Mouse (Mus musculus): ENCODE data around the gene Slc26a9. TPM values are rescaled to one million over a fixed set of nuclear protein-coding genes. Genes with fewer than 3 reads are reported as not detected.
A peak's percentile ranks its signal among the peaks of the same experiment; 100 is the strongest.

Slc26a9 gene
- polyA plus RNA-seq, 1 experiment from 2014 or later, result not detected

DNA sequence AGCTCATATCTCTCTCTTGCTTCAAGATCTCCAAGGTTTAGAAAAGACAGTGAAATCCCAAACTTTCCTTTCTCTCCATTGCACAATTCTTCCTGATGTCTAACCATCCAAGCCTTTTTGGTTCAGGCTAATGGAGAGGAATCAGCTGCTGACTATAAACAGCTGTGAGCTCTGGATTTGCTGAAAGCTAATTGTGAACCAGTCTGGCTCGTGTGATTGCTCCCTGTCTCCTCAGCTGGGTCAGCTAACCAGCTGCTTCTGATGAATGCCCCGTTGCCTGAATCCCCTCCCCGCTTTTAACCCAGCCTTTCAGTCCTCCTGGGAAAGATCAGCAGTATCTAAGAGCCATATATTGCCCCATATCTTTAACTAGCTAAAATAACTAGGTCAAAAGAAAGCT lies 50.8 kb downstream of the Slc26a9 start:
- H3K4me2 ChIP-seq, result no peak overlapping the region
- H3K36me3 ChIP-seq (replicated peaks), result no peaks in the 10 kb centered on the region
- no peak for ATAC-seq (ENCODE audit: insufficient read depth)
- no peaks in the 10 kb centered on the region for H3K9me3 ChIP-seq (replicated peaks)
- no peaks in the 10 kb centered on the region for H3K4me1 ChIP-seq (replicated peaks)
- H3K27me3 ChIP-seq, result peaks cover 30% of the 10 kb centered on the region
- no peak overlapping the region for H3K27ac ChIP-seq (replicated peaks)
- no peak overlapping the region for H3K4me3 ChIP-seq (replicated peaks)
- 47% methylated on average over 3 of the region's 3 CpGs for WGBS (ENCODE audit: insufficient replicate concordance)
- H3K9ac ChIP-seq, result no peak overlapping the region

DNA sequence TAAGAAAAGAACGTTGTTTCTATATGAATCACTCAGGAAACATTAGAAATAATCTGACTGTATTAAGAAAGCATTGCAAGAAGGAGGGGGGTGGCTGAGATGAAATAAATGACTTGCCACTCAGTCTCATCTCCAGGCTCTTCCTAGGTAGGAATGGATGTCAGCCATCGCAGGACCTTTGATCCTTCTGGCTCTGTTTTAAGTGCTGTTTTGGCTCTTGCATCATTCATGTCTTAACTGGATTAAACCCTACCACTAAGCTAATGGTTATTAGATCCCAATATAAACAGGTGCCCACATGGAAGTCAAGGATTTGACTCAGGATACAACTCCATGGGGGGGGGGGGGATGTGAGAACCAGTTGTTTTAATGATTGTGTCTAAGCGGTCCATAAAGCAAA lies 51.3 kb downstream of the Slc26a9 start:
- no peak for ATAC-seq (ENCODE audit: insufficient read depth)
- Histone ChIP-seq H3K9me3 (replicated peaks) (no peaks in the 10 kb centered on the region), H3K4me3 (replicated peaks) (no peak overlapping the region), H3K27me3 (peaks cover 30% of the 10 kb centered on the region), H3K27ac (replicated peaks) (no peak overlapping the region), H3K36me3 (replicated peaks) (no peaks in the 10 kb centered on the region), H3K9ac (no peak overlapping the region), H3K4me2 (no peak overlapping the region), H3K4me1 (replicated peaks) (no peaks in the 10 kb centered on the region)
- 65% methylated on average over 3 of the region's 3 CpGs for WGBS (ENCODE audit: insufficient replicate concordance)

DNA sequence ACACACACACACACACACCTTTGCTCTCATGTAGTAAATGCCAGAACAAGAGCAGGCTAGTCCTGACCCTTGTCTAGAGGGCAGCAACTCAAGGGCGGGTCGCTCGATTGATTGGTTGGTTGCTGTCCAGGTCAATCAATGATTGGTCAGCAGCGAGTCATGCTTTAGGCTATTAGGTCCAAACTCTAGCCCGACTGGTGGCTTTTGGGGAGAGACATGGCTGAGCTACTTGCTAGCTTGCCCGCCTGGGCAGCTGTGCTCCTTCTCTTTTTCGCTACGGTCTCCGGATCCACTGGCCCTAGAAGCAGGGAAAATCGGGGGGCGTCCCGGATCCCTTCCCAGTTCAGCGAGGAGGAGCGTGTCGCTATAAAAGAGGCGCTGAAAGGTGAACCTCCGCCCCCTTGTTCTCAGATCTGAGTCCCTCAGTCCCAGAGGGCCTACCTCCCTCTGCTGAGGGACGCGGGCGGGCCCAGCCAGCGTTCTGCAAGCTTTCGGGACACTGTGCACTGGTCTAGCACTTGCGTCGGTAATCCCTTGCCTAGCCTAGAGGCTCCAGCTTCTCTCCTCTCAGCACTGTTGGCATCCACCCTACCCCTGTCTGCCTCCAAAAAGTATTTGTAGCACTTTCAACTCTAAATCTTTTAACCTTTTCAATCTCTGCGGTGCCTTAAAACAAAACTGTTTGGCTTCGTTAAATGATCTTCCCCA lies 53.5 kb downstream of the Slc26a9 start, which contains the start of gene Pm20d1:
Gene Pm20d1 (plus strand): TSS at position 180 of the 708 bp plus-strand sequence.
- Histone ChIP-seq H3K9ac (no peak within 1 kb of the TSS), H3K4me3 (replicated peaks) (peak within 1 kb of the TSS; percentile 34), H3K4me2 (peak within 1 kb of the TSS; percentile 35), H3K27me3 (peaks cover 30% of the 10 kb centered on the region), H3K36me3 (replicated peaks) (no peaks in the 10 kb centered on the region), H3K9me3 (replicated peaks) (no peaks in the 10 kb centered on the region), H3K27ac (replicated peaks) (no peak within 1 kb of the TSS), H3K4me1 (replicated peaks) (no peaks in the 10 kb centered on the region)
- ATAC-seq (ENCODE audit: insufficient read depth), result peak; percentile 86
- 11% methylated on average over 26 of the region's 26 CpGs for WGBS (ENCODE audit: insufficient replicate concordance)

DNA sequence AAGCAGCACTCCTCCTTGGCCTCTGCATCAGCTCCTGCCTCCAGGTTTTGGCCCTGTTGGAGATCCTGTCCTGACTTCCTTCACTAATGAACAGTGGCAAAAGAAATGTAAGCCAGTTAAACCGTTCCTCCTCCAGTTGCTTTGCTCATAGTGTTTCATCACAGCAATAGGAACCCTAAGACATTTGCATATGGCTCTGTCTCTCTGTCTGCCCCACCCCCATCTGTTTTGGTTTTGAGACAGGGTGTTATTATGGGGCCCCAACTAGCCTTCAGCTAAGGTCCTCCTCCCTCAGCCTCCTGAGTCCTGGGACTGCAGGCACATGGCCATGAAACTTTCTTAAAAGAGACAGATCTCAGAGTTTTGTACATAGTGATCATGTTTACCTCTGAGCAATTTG lies 56.2 kb downstream of the Slc26a9 start:
- no peak for ATAC-seq (ENCODE audit: insufficient read depth)
- H3K27me3 ChIP-seq, result peaks cover 30% of the 10 kb centered on the region
- no peak overlapping the region for H3K4me3 ChIP-seq (replicated peaks)
- no peaks in the 10 kb centered on the region for H3K4me1 ChIP-seq (replicated peaks)
- WGBS (ENCODE audit: insufficient replicate concordance), result 47% methylated on average over 1 of the region's 1 CpGs
- H3K9me3 ChIP-seq (replicated peaks), result no peaks in the 10 kb centered on the region
- H3K4me2 ChIP-seq, result no peak overlapping the region
- H3K9ac ChIP-seq, result no peak overlapping the region
- no peak overlapping the region for H3K27ac ChIP-seq (replicated peaks)
- H3K36me3 ChIP-seq (replicated peaks), result no peaks in the 10 kb centered on the region

DNA sequence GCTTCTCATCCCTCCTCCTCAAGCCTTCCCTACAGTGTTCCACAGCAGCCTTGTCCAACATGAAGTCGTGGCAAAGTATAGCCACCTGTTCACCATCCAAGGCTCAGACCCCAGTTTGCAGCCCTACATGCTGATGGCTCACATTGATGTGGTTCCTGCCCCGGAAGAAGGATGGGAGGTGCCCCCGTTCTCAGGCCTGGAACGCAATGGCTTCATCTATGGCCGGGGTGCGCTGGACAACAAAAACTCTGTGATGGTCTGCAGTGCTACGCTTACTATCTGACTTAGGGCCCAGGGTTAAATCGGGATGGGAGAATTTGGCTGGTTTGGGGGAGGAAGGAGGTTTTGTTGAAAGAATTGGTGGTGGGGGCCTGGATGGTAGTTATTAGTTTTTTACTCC lies 57.2 kb downstream of the Slc26a9 start:
- no peak for ATAC-seq (ENCODE audit: insufficient read depth)
- 74% methylated on average over 8 of the region's 8 CpGs for WGBS (ENCODE audit: insufficient replicate concordance)
- Histone ChIP-seq H3K36me3 (replicated peaks) (no peaks in the 10 kb centered on the region), H3K9ac (no peak overlapping the region), H3K4me1 (replicated peaks) (no peaks in the 10 kb centered on the region), H3K4me2 (no peak overlapping the region), H3K27me3 (peaks cover 29% of the 10 kb centered on the region), H3K4me3 (replicated peaks) (no peak overlapping the region), H3K9me3 (replicated peaks) (no peaks in the 10 kb centered on the region), H3K27ac (replicated peaks) (no peak overlapping the region)

DNA sequence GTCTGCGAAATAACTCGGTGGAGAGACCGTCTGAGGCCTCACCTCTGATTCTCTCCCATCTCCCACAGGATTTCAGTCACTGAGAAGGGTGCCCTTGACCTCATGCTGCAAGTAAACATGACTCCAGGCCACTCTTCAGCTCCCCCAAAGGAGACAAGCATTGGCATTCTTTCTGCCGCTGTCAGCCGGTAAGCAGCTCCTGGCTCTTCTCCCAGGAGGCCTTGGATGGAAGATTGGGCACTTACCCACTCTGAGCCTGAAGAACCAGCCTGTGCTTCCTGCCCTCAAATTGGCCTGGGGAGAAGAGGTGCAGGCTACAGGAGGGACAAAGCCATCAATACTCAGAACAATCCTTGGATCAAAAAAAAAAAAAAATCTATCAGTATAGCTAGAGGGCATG lies 58.8 kb downstream of the Slc26a9 start:
- ATAC-seq (ENCODE audit: insufficient read depth), result no peak
- 60% methylated on average over 5 of the region's 5 CpGs for WGBS (ENCODE audit: insufficient replicate concordance)

DNA sequence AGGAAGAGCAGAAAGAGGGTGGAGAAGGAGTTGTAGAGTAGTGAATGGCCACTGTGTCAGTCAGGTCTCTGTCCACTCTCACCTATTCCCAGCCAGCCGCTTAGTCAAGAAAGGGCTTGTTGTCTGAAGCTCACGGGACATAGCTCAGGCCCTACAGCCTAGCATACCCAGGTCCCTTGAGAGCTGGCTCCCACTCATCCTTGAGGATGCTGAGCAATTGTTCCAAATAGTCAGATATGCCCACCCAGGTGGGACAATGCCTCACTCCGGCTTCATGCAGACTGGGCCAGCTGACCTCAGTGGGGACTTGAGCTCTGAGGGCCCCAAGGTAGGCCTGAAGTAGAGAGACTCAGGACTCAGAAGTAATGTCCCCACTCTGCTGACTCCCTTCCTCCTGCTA lies 60.3 kb downstream of the Slc26a9 start:
- 65% methylated on average over 3 of the region's 3 CpGs for WGBS (ENCODE audit: insufficient replicate concordance)
- no peak overlapping the region for H3K4me3 ChIP-seq (replicated peaks)

More for the DNA sequence above, 58.8 kb downstream of the Slc26a9 start:
- Histone ChIP-seq H3K27ac (replicated peaks) (no peak overlapping the region), H3K27me3 (peaks cover 13% of the 10 kb centered on the region), H3K4me3 (replicated peaks) (no peak overlapping the region), H3K4me1 (replicated peaks) (no peaks in the 10 kb centered on the region), H3K36me3 (replicated peaks) (no peaks in the 10 kb centered on the region), H3K9me3 (replicated peaks) (no peaks in the 10 kb centered on the region), H3K4me2 (no peak overlapping the region), H3K9ac (no peak overlapping the region)

DNA sequence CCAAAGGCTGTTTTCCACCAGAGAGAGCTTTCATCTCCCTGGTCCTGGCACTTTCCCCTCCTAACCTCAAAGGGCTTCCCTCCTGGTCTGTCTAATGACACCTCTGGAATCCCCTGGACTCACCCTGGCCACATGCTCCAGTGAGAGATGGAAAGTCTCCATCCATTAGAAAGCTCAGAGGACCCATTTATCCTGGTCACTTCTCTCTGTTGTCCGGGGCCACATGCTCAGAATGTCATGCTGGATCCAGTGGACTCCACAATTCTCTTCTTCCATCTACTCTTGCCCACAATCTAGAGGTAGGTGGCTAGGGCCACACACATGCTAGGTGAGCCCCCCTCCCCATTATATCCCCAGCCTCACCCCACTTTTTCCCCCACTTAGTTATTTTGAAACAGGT lies 65.2 kb downstream of the Slc26a9 start:
- H3K4me1 ChIP-seq (replicated peaks), result no peaks in the 10 kb centered on the region
- no peak overlapping the region for H3K9ac ChIP-seq
- 66% methylated on average over 1 of the region's 1 CpGs for WGBS (ENCODE audit: insufficient replicate concordance)
- no peaks in the 10 kb centered on the region for H3K36me3 ChIP-seq (replicated peaks)
- no peak overlapping the region for H3K4me3 ChIP-seq (replicated peaks)
- H3K9me3 ChIP-seq (replicated peaks), result no peaks in the 10 kb centered on the region
- H3K4me2 ChIP-seq, result no peak overlapping the region
- ATAC-seq (ENCODE audit: insufficient read depth), result no peak
- no peak overlapping the region for H3K27ac ChIP-seq (replicated peaks)
- no peaks in the 10 kb centered on the region for H3K27me3 ChIP-seq

More for the DNA sequence above, 60.3 kb downstream of the Slc26a9 start:
- H3K27ac ChIP-seq (replicated peaks), result no peak overlapping the region
- no peak overlapping the region for H3K9ac ChIP-seq
- H3K9me3 ChIP-seq (replicated peaks), result no peaks in the 10 kb centered on the region
- H3K4me1 ChIP-seq (replicated peaks), result no peaks in the 10 kb centered on the region
- no peak for ATAC-seq (ENCODE audit: insufficient read depth)
- H3K36me3 ChIP-seq (replicated peaks), result no peaks in the 10 kb centered on the region
- H3K27me3 ChIP-seq, result no peaks in the 10 kb centered on the region
- no peak overlapping the region for H3K4me2 ChIP-seq

DNA sequence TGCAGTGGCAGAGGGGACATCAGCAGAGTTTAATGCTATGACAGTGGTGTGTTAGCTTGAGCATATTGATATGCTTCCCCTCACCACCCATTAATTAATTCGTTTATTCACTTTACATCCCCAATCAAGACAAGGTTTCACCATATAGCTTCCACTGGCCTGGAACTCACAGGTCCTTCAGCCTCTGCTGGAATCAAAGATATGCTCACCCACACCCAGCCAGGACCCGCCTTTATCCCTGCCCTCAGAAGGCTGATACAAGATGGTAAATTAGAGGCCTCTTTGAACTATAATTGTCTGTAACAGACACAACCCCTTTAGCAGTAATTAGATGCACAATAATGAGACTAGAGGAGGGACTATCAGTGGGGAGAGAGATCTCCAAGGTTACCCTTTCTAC lies 65.8 kb downstream of the Slc26a9 start:
- ATAC-seq (ENCODE audit: insufficient read depth), result no peak
- Histone ChIP-seq H3K27ac (replicated peaks) (no peak overlapping the region), H3K9me3 (replicated peaks) (no peaks in the 10 kb centered on the region), H3K9ac (no peak overlapping the region), H3K4me1 (replicated peaks) (no peaks in the 10 kb centered on the region), H3K36me3 (replicated peaks) (no peaks in the 10 kb centered on the region), H3K4me2 (no peak overlapping the region), H3K27me3 (no peaks in the 10 kb centered on the region), H3K4me3 (replicated peaks) (no peak overlapping the region)
- 36% methylated on average over 2 of the region's 2 CpGs for WGBS (ENCODE audit: insufficient replicate concordance)

DNA sequence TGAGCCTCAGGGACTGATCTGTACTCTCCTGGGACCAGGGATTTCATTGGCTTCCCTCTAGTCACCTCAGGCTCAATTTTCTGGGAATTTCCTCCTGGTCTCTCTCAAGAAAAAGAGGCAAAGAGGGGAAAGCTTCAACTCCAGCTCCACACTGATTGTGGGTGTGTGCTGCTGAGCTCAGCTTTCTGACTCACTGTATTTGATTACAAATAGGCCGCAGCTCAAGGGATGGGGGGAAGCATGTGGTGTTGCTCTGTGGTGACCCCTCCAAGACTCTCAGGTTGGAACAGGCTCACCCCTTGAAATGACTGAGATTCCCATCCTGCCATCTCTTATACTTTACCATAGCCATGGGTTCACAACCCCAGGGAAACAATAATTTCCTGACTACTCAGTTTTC lies 67.6 kb downstream of the Slc26a9 start:
- Histone ChIP-seq H3K9me3 (replicated peaks) (no peaks in the 10 kb centered on the region), H3K4me3 (replicated peaks) (no peak overlapping the region), H3K27ac (replicated peaks) (no peak overlapping the region), H3K36me3 (replicated peaks) (no peaks in the 10 kb centered on the region), H3K4me2 (no peak overlapping the region), H3K27me3 (no peaks in the 10 kb centered on the region), H3K9ac (no peak overlapping the region), H3K4me1 (replicated peaks) (no peaks in the 10 kb centered on the region)
- WGBS (ENCODE audit: insufficient replicate concordance), result 71% methylated on average over 1 of the region's 1 CpGs
- no peak for ATAC-seq (ENCODE audit: insufficient read depth)

DNA sequence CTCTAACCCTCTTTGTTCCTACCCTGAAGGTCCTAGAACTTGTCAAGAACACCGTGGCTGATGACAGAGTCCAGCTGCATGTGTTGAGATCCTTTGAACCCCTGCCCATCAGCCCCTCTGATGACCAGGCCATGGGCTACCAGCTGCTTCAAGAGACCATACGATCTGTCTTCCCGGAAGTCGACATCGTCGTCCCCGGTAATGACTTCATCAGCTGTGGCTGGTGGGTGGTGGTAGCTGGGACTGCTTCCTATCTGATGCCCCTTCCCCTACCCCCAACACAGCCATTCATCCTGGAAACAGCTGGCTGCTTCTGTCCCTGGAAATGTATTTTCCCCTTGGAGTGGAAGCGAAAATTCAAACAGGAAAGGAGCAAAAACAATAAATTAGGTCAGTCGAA lies 68.2 kb downstream of the Slc26a9 start:
- no peak overlapping the region for H3K9ac ChIP-seq
- no peak overlapping the region for H3K4me2 ChIP-seq
- no peaks in the 10 kb centered on the region for H3K9me3 ChIP-seq (replicated peaks)
- H3K36me3 ChIP-seq (replicated peaks), result no peaks in the 10 kb centered on the region
- no peak for ATAC-seq (ENCODE audit: insufficient read depth)
- WGBS (ENCODE audit: insufficient replicate concordance), result 59% methylated on average over 9 of the region's 9 CpGs
- H3K27ac ChIP-seq (replicated peaks), result no peak overlapping the region
- no peak overlapping the region for H3K4me3 ChIP-seq (replicated peaks)
- H3K4me1 ChIP-seq (replicated peaks), result no peaks in the 10 kb centered on the region
- 0 out of 2 replicates have a peak, but pooled peaks cover 3% of the 10 kb centered on the region for H3K27me3 ChIP-seq

Data from liver, embryonic 15.5 days (tissue).